Mouse (Mus musculus) forebrain, embryonic 13.5 days (tissue): ENCODE measurements around the gene Tmem132c. TPM values are rescaled to one million over a fixed set of nuclear protein-coding genes. Genes with fewer than 3 reads are reported as not detected.

ENCODE experiments used
- ATAC-seq: fragments of 200-750 bp; cut with Nextera tagmentation; 2 replicates; pipeline ENCODE4 v1.8.0; 2017
- H3K27ac ChIP-seq: fragments of 300-500 bp; sonication (generic); 2 replicates; pipeline ENCODE4 v1.5.1; 2015; ENCODE audit warnings: inconsistent platforms, mild to moderate bottlenecking, moderate library complexity
- H3K27me3 ChIP-seq: fragments of 300-500 bp; sonication (generic); 2 replicates; pipeline ENCODE4 v1.6.1; 2015; ENCODE audit warnings: mild to moderate bottlenecking, inconsistent platforms
- H3K36me3 ChIP-seq: fragments of 300-500 bp; sonication (generic); 2 replicates; pipeline ENCODE4 v1.6.1; 2015; ENCODE audit warnings: mild to moderate bottlenecking, inconsistent platforms; ENCODE audit not compliant: poor library complexity, severe bottlenecking
- H3K4me1 ChIP-seq: fragments of 300-500 bp; sonication (generic); 2 replicates; pipeline ENCODE4 v1.6.1; 2015; ENCODE audit warnings: inconsistent platforms
- H3K4me2 ChIP-seq: fragments of 300-500 bp; sonication (generic); 2 replicates; pipeline ENCODE4 v1.6.1; 2015; ENCODE audit warnings: inconsistent platforms, mild to moderate bottlenecking, moderate library complexity
- H3K4me3 ChIP-seq: fragments of 300-500 bp; sonication (generic); 2 replicates; pipeline ENCODE4 v1.5.1; 2015; ENCODE audit warnings: mild to moderate bottlenecking, inconsistent platforms
- H3K9ac ChIP-seq: fragments of 300-500 bp; sonication (generic); 2 replicates; pipeline ENCODE4 v1.6.1; 2015; ENCODE audit warnings: mild to moderate bottlenecking, inconsistent platforms
- H3K9me3 ChIP-seq: fragments of 300-500 bp; sonication (generic); replicated peaks from 2 replicates; pipeline ENCODE4 v1.6.1; 2016; ENCODE audit warnings: inconsistent platforms
- WGBS: fragments of 180-500 bp; shearing (Covaris S2); methylation state at CpG from one replicate; pipeline ENCODE4 v1.1.7; 2015; 5-methylcytosine and 5-hydroxymethylcytosine counted together
- polyA plus RNA-seq: library from polyadenylated mRNA; unstranded; fragments of >200 nt; fragmentation: Nextera tagmentation; extraction: Ambion mirVana; gene quantifications from 2 replicates; pipeline ENCODE4 v1.2.1, GENCODE M21; 2015

The Tmem132c gene
- polyA plus RNA-seq, 1 experiment from 2014 or later, result 6.0 TPM

GRCm38 (mm10) chr5:127379351-127379750, 137.7 kb downstream of the Tmem132c start:
- 84% methylated on average over 2 of the region's 2 CpGs for WGBS
- H3K9ac ChIP-seq, result no peak overlapping the region
- no peaks in the 10 kb centered on the region for H3K27me3 ChIP-seq
- peaks cover 32% of the 10 kb centered on the region for H3K4me1 ChIP-seq
- H3K4me2 ChIP-seq, result no peak overlapping the region
- H3K4me3 ChIP-seq, result no peak overlapping the region
- H3K27ac ChIP-seq, result peak overlapping the region; percentile 48; the same call in 1 of the 2 replicates
- H3K9me3 ChIP-seq, result no peaks in the 10 kb centered on the region
- no peak for ATAC-seq
- no peaks in the 10 kb centered on the region for H3K36me3 ChIP-seq

- H3K4me3 ChIP-seq, result no peak overlapping the region
- no peak overlapping the region for H3K27ac ChIP-seq
- peaks cover 32% of the 10 kb centered on the region for H3K4me1 ChIP-seq
- no peaks in the 10 kb centered on the region for H3K9me3 ChIP-seq
- H3K9ac ChIP-seq, result no peak overlapping the region
- no peaks in the 10 kb centered on the region for H3K36me3 ChIP-seq
- 25% methylated on average over 4 of the region's 4 CpGs for WGBS
- H3K4me2 ChIP-seq, result no peak overlapping the region
- H3K27me3 ChIP-seq, result no peaks in the 10 kb centered on the region
- ATAC-seq, result no peak
Observed at GRCm38 (mm10) chr5:127381216-127381615, 139.6 kb downstream of the Tmem132c start.

- Histone ChIP-seq H3K9ac (no peak overlapping the region), H3K4me2 (no peak overlapping the region), H3K9me3 (no peaks in the 10 kb centered on the region), H3K4me1 (peaks cover 32% of the 10 kb centered on the region), H3K27me3 (no peaks in the 10 kb centered on the region), H3K36me3 (no peaks in the 10 kb centered on the region), H3K27ac (0 out of 2 replicates have a peak overlapping the region, but pooled peaks have one; percentile 27), H3K4me3 (no peak overlapping the region)
- no peak for ATAC-seq
- WGBS, result 32% methylated on average over 5 of the region's 5 CpGs
Observed at GRCm38 (mm10) chr5:127382571-127382970, 141.0 kb downstream of the Tmem132c start.

GRCm38 (mm10) chr5:127391187-127391586, 149.6 kb downstream of the Tmem132c start:
- Histone ChIP-seq H3K36me3 (no peaks in the 10 kb centered on the region), H3K9ac (no peak overlapping the region)
- ATAC-seq, result no peak

GRCm38 (mm10) chr5:127396889-127397288, 155.3 kb downstream of the Tmem132c start:
- H3K36me3 ChIP-seq, result no peaks in the 10 kb centered on the region
- H3K27ac ChIP-seq, result no peak overlapping the region
- WGBS, result 81% methylated on average over 9 of the region's 9 CpGs
- H3K4me2 ChIP-seq, result no peak overlapping the region
- H3K9ac ChIP-seq, result no peak overlapping the region
- peaks cover 7% of the 10 kb centered on the region for H3K4me1 ChIP-seq
- ATAC-seq, result no peak
- H3K4me3 ChIP-seq, result no peak overlapping the region
- H3K9me3 ChIP-seq, result no peaks in the 10 kb centered on the region
- H3K27me3 ChIP-seq, result no peaks in the 10 kb centered on the region

More at GRCm38 (mm10) chr5:127391187-127391586, 149.6 kb downstream of the Tmem132c start:
- no peaks in the 10 kb centered on the region for H3K27me3 ChIP-seq
- no peak overlapping the region for H3K27ac ChIP-seq
- 92% methylated on average over 5 of the region's 5 CpGs for WGBS
- peaks cover 6% of the 10 kb centered on the region; the same call in 1 of the 2 replicates for H3K9me3 ChIP-seq
- H3K4me2 ChIP-seq, result no peak overlapping the region
- H3K4me3 ChIP-seq, result no peak overlapping the region
- no peaks in the 10 kb centered on the region for H3K4me1 ChIP-seq

- Histone ChIP-seq H3K4me2 (no peak overlapping the region; the same call in 1 of the 2 replicates), H3K9ac (no peak overlapping the region)
Observed at GRCm38 (mm10) chr5:127398010-127398409, 156.4 kb downstream of the Tmem132c start.

GRCm38 (mm10) chr5:127405391-127406000, 163.9 kb downstream of the Tmem132c start:
- no peak overlapping the region for H3K4me3 ChIP-seq
- H3K4me1 ChIP-seq, result peaks cover 23% of the 10 kb centered on the region
- no peaks in the 10 kb centered on the region for H3K27me3 ChIP-seq
- ATAC-seq, result peak; percentile 75
- H3K9me3 ChIP-seq, result no peaks in the 10 kb centered on the region
- H3K27ac ChIP-seq, result no peak overlapping the region
- no peaks in the 10 kb centered on the region for H3K36me3 ChIP-seq
- no peak overlapping the region for H3K9ac ChIP-seq
- 43% methylated on average over 18 of the region's 18 CpGs for WGBS
- H3K4me2 ChIP-seq, result 0 out of 2 replicates have a peak overlapping the region, but pooled peaks have one; percentile 8

More at GRCm38 (mm10) chr5:127398010-127398409, 156.4 kb downstream of the Tmem132c start:
- Histone ChIP-seq H3K36me3 (no peaks in the 10 kb centered on the region), H3K4me3 (no peak overlapping the region), H3K27me3 (no peaks in the 10 kb centered on the region), H3K4me1 (peaks cover 7% of the 10 kb centered on the region), H3K9me3 (no peaks in the 10 kb centered on the region), H3K27ac (no peak overlapping the region)
- ATAC-seq, result no peak; the same call in 1 of the 2 replicates
- 6% methylated on average over 7 of the region's 7 CpGs for WGBS

GRCm38 (mm10) chr5:127406014-127406655, 164.5 kb downstream of the Tmem132c start:
- no peaks in the 10 kb centered on the region for H3K27me3 ChIP-seq
- no peak overlapping the region for H3K4me2 ChIP-seq
- H3K9ac ChIP-seq, result no peak overlapping the region
- no peak overlapping the region for H3K27ac ChIP-seq
- ATAC-seq, result peak; percentile 16
- H3K4me3 ChIP-seq, result no peak overlapping the region
- peaks cover 23% of the 10 kb centered on the region for H3K4me1 ChIP-seq
- H3K9me3 ChIP-seq, result no peaks in the 10 kb centered on the region
- H3K36me3 ChIP-seq, result no peaks in the 10 kb centered on the region
- 36% methylated on average over 9 of the region's 9 CpGs for WGBS

- H3K4me2 ChIP-seq, result no peak overlapping the region
- WGBS, result 62% methylated on average over 7 of the region's 7 CpGs
- H3K4me3 ChIP-seq, result no peak overlapping the region
- peak; percentile 88 for ATAC-seq
- H3K9ac ChIP-seq, result no peak overlapping the region
- 0 out of 2 replicates have a peak overlapping the region, but pooled peaks have one; percentile 14 for H3K27ac ChIP-seq
- H3K27me3 ChIP-seq, result no peaks in the 10 kb centered on the region
- H3K4me1 ChIP-seq, result peaks cover 5% of the 10 kb centered on the region
- 0 out of 2 replicates have a peak, but pooled peaks cover 3% of the 10 kb centered on the region for H3K9me3 ChIP-seq
- H3K36me3 ChIP-seq, result no peaks in the 10 kb centered on the region
Observed at GRCm38 (mm10) chr5:127416536-127416935, 174.9 kb downstream of the Tmem132c start.

GRCm38 (mm10) chr5:127423936-127424335, 182.3 kb downstream of the Tmem132c start:
- Histone ChIP-seq H3K9ac (no peak overlapping the region), H3K4me3 (no peak overlapping the region), H3K4me2 (no peak overlapping the region), H3K4me1 (peaks cover 9% of the 10 kb centered on the region), H3K27ac (no peak overlapping the region), H3K9me3 (no peaks in the 10 kb centered on the region), H3K27me3 (no peaks in the 10 kb centered on the region), H3K36me3 (no peaks in the 10 kb centered on the region)
- no peak for ATAC-seq

- peak; percentile 45; the same call in 1 of the 2 replicates for ATAC-seq
- peaks cover 21% of the 10 kb centered on the region for H3K4me1 ChIP-seq
- no peak overlapping the region for H3K4me2 ChIP-seq
- H3K9me3 ChIP-seq, result no peaks in the 10 kb centered on the region
- no peaks in the 10 kb centered on the region for H3K36me3 ChIP-seq
- 0 out of 2 replicates have a peak overlapping the region, but pooled peaks have one; percentile 31 for H3K27ac ChIP-seq
- no peak overlapping the region for H3K4me3 ChIP-seq
- H3K27me3 ChIP-seq, result no peaks in the 10 kb centered on the region
- 16% methylated on average over 10 of the region's 10 CpGs for WGBS
- H3K9ac ChIP-seq, result no peak overlapping the region
Observed at GRCm38 (mm10) chr5:127429124-127429523, 187.5 kb downstream of the Tmem132c start.

GRCm38 (mm10) chr5:127431561-127431960, 190.0 kb downstream of the Tmem132c start:
- Histone ChIP-seq H3K4me2 (no peak overlapping the region), H3K27ac (0 out of 2 replicates have a peak overlapping the region, but pooled peaks have one; percentile 25), H3K36me3 (no peaks in the 10 kb centered on the region), H3K9ac (no peak overlapping the region), H3K9me3 (no peaks in the 10 kb centered on the region), H3K4me3 (no peak overlapping the region), H3K4me1 (peaks cover 21% of the 10 kb centered on the region), H3K27me3 (no peaks in the 10 kb centered on the region)
- 23% methylated on average over 9 of the region's 9 CpGs for WGBS
- ATAC-seq, result no peak
